Mouse (Mus musculus): ENCODE data around the gene Dgkz. TPM values are rescaled to one million over a fixed set of nuclear protein-coding genes. Genes with fewer than 3 reads are reported as not detected.

Gene Dgkz
- polyA plus RNA-seq, 1 experiment from 2014 or later: 85.9 TPM

- WGBS: 45% methylated on average over 11 of the region's 11 CpGs
- Histone ChIP-seq H3K4me1 (replicated peaks; ENCODE audit: control insufficient read depth, insufficient read depth, low read length) (peaks cover 19% of the 10 kb centered on the region), H3K4me3 (ENCODE audit: low read depth, low read length) (no peak overlapping the region), H3K27me3 (replicated peaks; ENCODE audit: control insufficient read depth, insufficient read depth, low read length) (peaks cover 27% of the 10 kb centered on the region), H3K9me3 (ENCODE audit: control insufficient read depth, low read length) (no peaks in the 10 kb centered on the region), H3K9ac (ENCODE audit: low read depth, low read length) (no peak overlapping the region), H3K27ac (ENCODE audit: low read depth, low read length) (peak overlapping the region; percentile 27; the same call in 1 of the 2 replicates), H3K36me3 (ENCODE audit: control insufficient read depth, insufficient read depth, low read length) (no peaks in the 10 kb centered on the region), H3K4me2 (no peak overlapping the region)
- ATAC-seq (replicated peaks; ENCODE audit: low FRiP score) (no peak), DNase-seq (ENCODE audit: low spot score) (no peak)
These were observed 7.7 kb downstream of the Dgkz start for GRCm38 (mm10) chr2:91967962-91968361.

- Histone ChIP-seq H3K4me1 (replicated peaks; ENCODE audit: control insufficient read depth, insufficient read depth, low read length) (peaks cover 29% of the 10 kb centered on the region), H3K27ac (ENCODE audit: low read depth, low read length) (no peak overlapping the region), H3K36me3 (ENCODE audit: control insufficient read depth, insufficient read depth, low read length) (no peaks in the 10 kb centered on the region), H3K4me2 (no peak overlapping the region), H3K27me3 (replicated peaks; ENCODE audit: control insufficient read depth, insufficient read depth, low read length) (peaks cover 14% of the 10 kb centered on the region), H3K9ac (ENCODE audit: low read depth, low read length) (no peak overlapping the region), H3K9me3 (ENCODE audit: control insufficient read depth, low read length) (no peaks in the 10 kb centered on the region), H3K4me3 (ENCODE audit: low read depth, low read length) (no peak overlapping the region)
- DNase-seq (ENCODE audit: low spot score) (no peak), ATAC-seq (replicated peaks; ENCODE audit: low FRiP score) (no peak)
- WGBS: 76% methylated on average over 5 of the region's 5 CpGs
These were observed 9.3 kb downstream of the Dgkz start for GRCm38 (mm10) chr2:91966367-91966766.

DNA sequence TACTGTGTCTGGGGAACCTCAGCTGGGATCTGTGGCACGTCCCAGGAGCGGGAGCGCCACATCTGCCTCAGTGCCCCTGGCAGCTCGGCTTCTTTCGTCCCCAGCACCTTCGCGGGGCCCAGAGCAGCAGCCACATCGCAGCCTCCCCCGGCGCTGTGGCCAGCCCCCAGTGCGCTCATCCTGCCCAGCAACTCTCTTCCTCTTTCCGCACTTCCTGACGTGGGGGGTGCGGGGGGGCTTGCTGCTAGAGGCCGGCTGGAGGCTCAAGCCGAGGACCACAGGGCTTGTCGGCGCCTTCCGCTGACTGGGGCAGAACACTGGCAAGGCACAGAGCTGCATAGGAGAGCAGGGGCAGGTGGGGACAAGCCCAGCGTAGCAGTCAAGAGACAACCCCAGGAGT, 10.2 kb downstream of the Dgkz start:
- Histone ChIP-seq H3K27ac (ENCODE audit: low read depth, low read length) (peak overlapping the region; percentile 65; the same call in 1 of the 2 replicates), H3K9me3 (ENCODE audit: control insufficient read depth, low read length) (no peaks in the 10 kb centered on the region), H3K27me3 (replicated peaks; ENCODE audit: control insufficient read depth, insufficient read depth, low read length) (peaks cover 5% of the 10 kb centered on the region), H3K4me3 (ENCODE audit: low read depth, low read length) (peak overlapping the region; percentile 97), H3K36me3 (ENCODE audit: control insufficient read depth, insufficient read depth, low read length) (no peaks in the 10 kb centered on the region), H3K4me2 (peak overlapping the region; percentile 95), H3K9ac (ENCODE audit: low read depth, low read length) (peak overlapping the region; percentile 49), H3K4me1 (replicated peaks; ENCODE audit: control insufficient read depth, insufficient read depth, low read length) (peaks cover 31% of the 10 kb centered on the region)
- no peak for DNase-seq (ENCODE audit: low spot score)
- ATAC-seq (replicated peaks; ENCODE audit: low FRiP score): no peak
- WGBS: 6% methylated on average over 20 of the region's 20 CpGs

GRCm38 (mm10) chr2:91964610-91965204, 11.0 kb downstream of the Dgkz start:
- DNase-seq (ENCODE audit: low spot score) (no peak), ATAC-seq (replicated peaks; ENCODE audit: low FRiP score) (no peak)
- Histone ChIP-seq H3K36me3 (ENCODE audit: control insufficient read depth, insufficient read depth, low read length) (0 out of 2 replicates have a peak, but pooled peaks cover 2% of the 10 kb centered on the region), H3K4me2 (peak overlapping the region; percentile 95), H3K27ac (ENCODE audit: low read depth, low read length) (peak overlapping the region; percentile 65; the same call in 1 of the 2 replicates), H3K4me1 (replicated peaks; ENCODE audit: control insufficient read depth, insufficient read depth, low read length) (peaks cover 38% of the 10 kb centered on the region), H3K27me3 (replicated peaks; ENCODE audit: control insufficient read depth, insufficient read depth, low read length) (no peaks in the 10 kb centered on the region), H3K4me3 (ENCODE audit: low read depth, low read length) (peak overlapping the region; percentile 97), H3K9ac (ENCODE audit: low read depth, low read length) (peak overlapping the region; percentile 49; the same call in 1 of the 2 replicates), H3K9me3 (ENCODE audit: control insufficient read depth, low read length) (no peaks in the 10 kb centered on the region)
- 49% methylated on average over 3 of the region's 3 CpGs for WGBS

GRCm38 (mm10) chr2:91963443-91963932, 12.2 kb downstream of the Dgkz start:
- peak overlapping the region; percentile 97 for H3K4me3 ChIP-seq (ENCODE audit: low read depth, low read length)
- 0 out of 2 replicates have a peak, but pooled peaks cover 2% of the 10 kb centered on the region for H3K36me3 ChIP-seq (ENCODE audit: control insufficient read depth, insufficient read depth, low read length)
- under 1% methylated on average over 51 of the region's 57 CpGs for WGBS
- H3K4me2 ChIP-seq: peak overlapping the region; percentile 95
- H3K27me3 ChIP-seq (replicated peaks; ENCODE audit: control insufficient read depth, insufficient read depth, low read length): no peaks in the 10 kb centered on the region
- no peaks in the 10 kb centered on the region for H3K9me3 ChIP-seq (ENCODE audit: control insufficient read depth, low read length)
- peak overlapping the region; percentile 87 for H3K27ac ChIP-seq (ENCODE audit: low read depth, low read length)
- ATAC-seq (replicated peaks; ENCODE audit: low FRiP score) (peak; percentile 92), DNase-seq (ENCODE audit: low spot score) (peak; percentile 94)
- H3K4me1 ChIP-seq (replicated peaks; ENCODE audit: control insufficient read depth, insufficient read depth, low read length): peaks cover 50% of the 10 kb centered on the region
- H3K9ac ChIP-seq (ENCODE audit: low read depth, low read length): peak overlapping the region; percentile 90

GRCm38 (mm10) chr2:91962864-91963401, 12.7 kb downstream of the Dgkz start:
- Histone ChIP-seq H3K4me2 (peak overlapping the region; percentile 95), H3K9ac (ENCODE audit: low read depth, low read length) (peak overlapping the region; percentile 90), H3K4me1 (replicated peaks; ENCODE audit: control insufficient read depth, insufficient read depth, low read length) (peaks cover 55% of the 10 kb centered on the region), H3K27ac (ENCODE audit: low read depth, low read length) (peak overlapping the region; percentile 87), H3K27me3 (replicated peaks; ENCODE audit: control insufficient read depth, insufficient read depth, low read length) (no peaks in the 10 kb centered on the region), H3K4me3 (ENCODE audit: low read depth, low read length) (peak overlapping the region; percentile 97), H3K9me3 (ENCODE audit: control insufficient read depth, low read length) (no peaks in the 10 kb centered on the region), H3K36me3 (ENCODE audit: control insufficient read depth, insufficient read depth, low read length) (0 out of 2 replicates have a peak, but pooled peaks cover 2% of the 10 kb centered on the region)
- ATAC-seq (replicated peaks; ENCODE audit: low FRiP score) (peak; percentile 9; the same call in 1 of the 2 replicates), DNase-seq (ENCODE audit: low spot score) (no peak)
- WGBS: under 1% methylated on average over 39 of the region's 39 CpGs

GRCm38 (mm10) chr2:91961901-91962761, 13.5 kb downstream of the Dgkz start:
- Histone ChIP-seq H3K4me3 (ENCODE audit: low read depth, low read length) (peak overlapping the region; percentile 97), H3K27me3 (replicated peaks; ENCODE audit: control insufficient read depth, insufficient read depth, low read length) (no peaks in the 10 kb centered on the region), H3K4me2 (peak overlapping the region; percentile 95), H3K9me3 (ENCODE audit: control insufficient read depth, low read length) (no peaks in the 10 kb centered on the region), H3K4me1 (replicated peaks; ENCODE audit: control insufficient read depth, insufficient read depth, low read length) (peaks cover 63% of the 10 kb centered on the region), H3K27ac (ENCODE audit: low read depth, low read length) (peak overlapping the region; percentile 57), H3K36me3 (ENCODE audit: control insufficient read depth, insufficient read depth, low read length) (0 out of 2 replicates have a peak, but pooled peaks cover 2% of the 10 kb centered on the region), H3K9ac (ENCODE audit: low read depth, low read length) (peak overlapping the region; percentile 90)
- DNase-seq (ENCODE audit: low spot score): no peak
- no peak for ATAC-seq (replicated peaks; ENCODE audit: low FRiP score)
- WGBS: 30% methylated on average over 4 of the region's 4 CpGs

DNA sequence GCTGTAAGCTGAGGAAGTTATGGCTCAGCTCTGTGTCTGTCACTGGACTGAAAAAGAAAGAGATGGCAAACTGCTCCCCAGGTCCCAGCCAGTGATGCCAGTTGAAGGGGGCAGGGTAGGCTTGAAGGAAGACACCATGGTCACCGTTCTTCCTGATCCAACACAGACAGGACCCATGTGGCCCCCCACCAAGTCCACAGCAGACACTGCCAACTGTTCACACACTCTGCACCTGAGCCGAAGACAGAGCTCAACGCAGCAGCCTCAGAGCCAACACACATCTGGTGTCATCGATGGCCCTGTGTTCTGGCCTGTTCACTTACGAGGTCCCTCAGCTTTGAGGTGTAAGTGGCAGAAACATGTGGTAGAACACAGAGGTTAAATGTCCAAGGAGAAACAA, 15.2 kb downstream of the Dgkz start:
- no peaks in the 10 kb centered on the region for H3K27me3 ChIP-seq (replicated peaks; ENCODE audit: control insufficient read depth, insufficient read depth, low read length)
- 0 out of 2 replicates have a peak, but pooled peaks cover 2% of the 10 kb centered on the region for H3K36me3 ChIP-seq (ENCODE audit: control insufficient read depth, insufficient read depth, low read length)
- ATAC-seq (replicated peaks; ENCODE audit: low FRiP score) (no peak), DNase-seq (ENCODE audit: low spot score) (no peak)
- no peak overlapping the region for H3K4me3 ChIP-seq (ENCODE audit: low read depth, low read length)
- no peaks in the 10 kb centered on the region for H3K9me3 ChIP-seq (ENCODE audit: control insufficient read depth, low read length)
- H3K9ac ChIP-seq (ENCODE audit: low read depth, low read length): no peak overlapping the region; the same call in 1 of the 2 replicates
- peak overlapping the region; percentile 17; the same call in 1 of the 2 replicates for H3K27ac ChIP-seq (ENCODE audit: low read depth, low read length)
- 87% methylated on average over 5 of the region's 5 CpGs for WGBS
- peaks cover 69% of the 10 kb centered on the region for H3K4me1 ChIP-seq (replicated peaks; ENCODE audit: control insufficient read depth, insufficient read depth, low read length)
- H3K4me2 ChIP-seq: no peak overlapping the region
